ENCODE assay signal across 9 mouse cellular contexts in the genomic region with DNA sequence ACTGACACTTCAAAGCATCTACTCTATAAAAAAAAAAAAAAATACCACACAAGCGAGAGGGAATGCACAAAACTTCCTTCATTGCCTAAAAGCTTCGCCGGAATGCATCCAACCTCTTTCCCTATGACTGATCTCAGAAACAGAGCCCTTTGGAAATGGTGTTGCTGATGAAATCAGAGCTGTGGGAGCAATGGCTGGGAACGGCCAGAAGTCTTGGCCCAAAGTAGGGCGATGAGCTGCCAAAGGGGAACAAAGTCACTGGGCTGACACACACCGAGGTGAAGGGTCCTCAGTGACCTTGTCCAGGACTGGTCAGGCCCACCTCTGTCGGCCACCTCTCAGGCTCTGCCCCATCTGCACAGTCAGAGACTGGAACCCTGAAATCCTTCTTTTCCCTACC.
DNase-seq lines count a peak whose midpoint lies in the region; ATAC-seq and TF ChIP-seq lines count a peak whose summit lies in the region.
"Had no signal": no experiment of that assay in that cellular context is flagged by ENCODE, and none has a peak within 500 bp of the region (broad histone marks: within the 10 kb centered on the region; RNA-seq: fewer than 3 reads in every experiment).

No protein-coding gene starts in this region.

- no peak overlapping the region for H3K4me3 ChIP-seq in lung, postnatal 0 days (ENCODE audit: low read depth, low read length)
- H3K4me3 ChIP-seq: neural tube, embryonic 15.5 days had no signal

- peak; percentile 2 for DNase-seq in cerebellum, adult 9-11 months
- DNase-seq in cerebellum, adult 11-12 months = no peak
- peak; percentile 40 for DNase-seq in Muller cell, postnatal 12 days (ENCODE audit: inconsistent ontology term)
- DNase-seq in gastrocnemius, postnatal 25 days = peak; percentile 72
- DNase-seq in lung, postnatal 0 days (ENCODE audit: low spot score) = peak; percentile 69
- no peak for DNase-seq in right cerebral cortex, postnatal 36 days (ENCODE audit: low spot score in 2 of 2)
- no peak for DNase-seq in spleen, postnatal 14 days (ENCODE audit: low spot score in 2 of 2)

- peak; percentile 33; the same call in 1 of the 2 replicates for ATAC-seq in lung, postnatal 0 days
- ATAC-seq in monocyte, adult 5-6 weeks (replicated peaks; ENCODE audit: insufficient number of reproducible peaks, low FRiP score, low TSS enrichment, poor library complexity, severe bottlenecking) = no peak

- peaks cover 4% of the 10 kb centered on the region for H3K4me1 ChIP-seq in lung, postnatal 0 days (ENCODE audit: insufficient read depth, low read depth, low read length)
- H3K4me1 ChIP-seq: neural tube, embryonic 15.5 days had no signal

- H3K9me3 ChIP-seq in lung, postnatal 0 days (ENCODE audit: low read length) = no peaks in the 10 kb centered on the region
- H3K9me3 ChIP-seq: neural tube, embryonic 15.5 days had no signal

- H3K27me3 ChIP-seq in lung, postnatal 0 days (replicated peaks; ENCODE audit: insufficient read depth, low read length) = no peaks in the 10 kb centered on the region
- H3K27me3 ChIP-seq: neural tube, embryonic 15.5 days had no signal

- no peak overlapping the region for H3K4me2 ChIP-seq in lung, postnatal 0 days (replicated peaks; ENCODE audit: low read depth, low read length)
- H3K4me2 ChIP-seq: neural tube, embryonic 15.5 days had no signal

- TF ChIP-seq CTCF in lung, postnatal 0 days (IDR thresholded peaks at IDR 0.05) = no peak

- no peak overlapping the region for H3K27ac ChIP-seq in lung, postnatal 0 days (ENCODE audit: low read length)
- H3K27ac ChIP-seq: neural tube, embryonic 15.5 days had no signal

- H3K36me3 ChIP-seq in lung, postnatal 0 days (ENCODE audit: insufficient read depth, low read length) = no peaks in the 10 kb centered on the region
- H3K36me3 ChIP-seq: neural tube, embryonic 15.5 days had no signal

- no peak overlapping the region for H3K9ac ChIP-seq in lung, postnatal 0 days (replicated peaks; ENCODE audit: low read depth)
- H3K9ac ChIP-seq: neural tube, embryonic 15.5 days had no signal

- no peak for TF ChIP-seq EP300 in lung, postnatal 0 days (IDR thresholded peaks at IDR 0.05)

- WGBS in lung, postnatal 0 days = 66% methylated on average over 7 of the region's 7 CpGs

Comparison
In these comparisons a context has a peak if more than half of its experiments do, and no peak if none do; other contexts are left out.
1. DNase-seq: peak in cerebellum, adult 9-11 months (single experiment), Muller cell, postnatal 12 days (single experiment), gastrocnemius, postnatal 25 days (single experiment) and lung, postnatal 0 days (single experiment); none in cerebellum, adult 11-12 months (single experiment), right cerebral cortex, postnatal 36 days (0 of 2) and spleen, postnatal 14 days (0 of 2).